ENCODE assay signal across 29 mouse cellular contexts in genomic region chr2:29404931-29405330, GRCm38 (mm10). TPM values are rescaled to one million over a fixed set of nuclear protein-coding genes. Genes with fewer than 3 reads are reported as not detected.
A peak's percentile ranks its signal among the peaks of the same experiment; 100 is the strongest.
DNase-seq lines count a peak whose midpoint lies in the region; ATAC-seq and TF ChIP-seq lines count a peak whose summit lies in the region.
"Had no signal": no experiment of that assay in that cellular context is flagged by ENCODE, and none has a peak within 500 bp of the region (broad histone marks: within the 10 kb centered on the region; RNA-seq: fewer than 3 reads in every experiment).

No protein-coding gene starts in this region.

- no peak overlapping the region for H3K4me2 ChIP-seq in heart, postnatal 0 days (ENCODE audit: low read depth, low read length)
- H3K4me2 ChIP-seq: heart, embryonic 15.5 days; hindbrain, embryonic 12.5 days; liver, embryonic 15.5 days; lung, embryonic 15.5 days had no signal

- whole genome bisulfite sequencing in heart, postnatal 0 days: 82% methylated on average over 10 of the region's 10 CpGs

- TF ChIP-seq EP300 in heart, postnatal 0 days (IDR thresholded peaks at IDR 0.05; ENCODE audit: low read depth): no peak

- H3K4me3 ChIP-seq in heart, postnatal 0 days (ENCODE audit: low read depth, low read length): no peak overlapping the region
- no peak overlapping the region for H3K4me3 ChIP-seq in layer of hippocampus, adult 2 months
- H3K4me3 ChIP-seq: embryonic facial prominence, embryonic 10.5 days; heart, embryonic 15.5 days; hindbrain, embryonic 12.5 days; left cerebral cortex, adult 2 months; limb, embryonic 10.5 days; liver, embryonic 15.5 days; lung, embryonic 15.5 days; megakaryocyte, embryonic 14.5 days had no signal

- no peaks in the 10 kb centered on the region for H3K36me3 ChIP-seq in heart, postnatal 0 days (replicated peaks; ENCODE audit: control insufficient read depth, insufficient read depth, low read length)
- H3K36me3 ChIP-seq: embryonic facial prominence, embryonic 10.5 days; heart, embryonic 15.5 days; hindbrain, embryonic 12.5 days; limb, embryonic 10.5 days; liver, embryonic 15.5 days; lung, embryonic 15.5 days had no signal

- H3K4me1 ChIP-seq in heart, postnatal 0 days (ENCODE audit: control insufficient read depth, insufficient read depth): peaks cover 16% of the 10 kb centered on the region

- H3K27me3 ChIP-seq in heart, postnatal 0 days (ENCODE audit: control insufficient read depth, insufficient read depth, low read length): no peaks in the 10 kb centered on the region
- H3K27me3 ChIP-seq: heart, embryonic 15.5 days; hindbrain, embryonic 12.5 days; liver, embryonic 15.5 days; lung, embryonic 15.5 days; Patski had no signal

- ATAC-seq in heart, postnatal 0 days (ENCODE audit: insufficient read depth, low read depth): no peak
- ATAC-seq: forebrain, postnatal 0 days; inflammation-experienced regulatory T-cells, adult 6 months; Patski had no signal

- no peak overlapping the region for H3K9ac ChIP-seq in heart, postnatal 0 days (replicated peaks; ENCODE audit: low read depth, low read length)
- H3K9ac ChIP-seq: forebrain, postnatal 0 days; heart, embryonic 15.5 days; hindbrain, embryonic 12.5 days; liver, embryonic 15.5 days; lung, embryonic 15.5 days had no signal

- H3K9me3 ChIP-seq in heart, postnatal 0 days (replicated peaks; ENCODE audit: control insufficient read depth, low read length): no peaks in the 10 kb centered on the region
- H3K9me3 ChIP-seq: embryonic facial prominence, embryonic 10.5 days; heart, embryonic 15.5 days; hindbrain, embryonic 12.5 days; limb, embryonic 10.5 days; liver, embryonic 15.5 days; lung, embryonic 15.5 days; megakaryocyte, embryonic 14.5 days had no signal

- peak; percentile 1 for DNase-seq in heart, postnatal 0 days (ENCODE audit: low spot score)
- DNase-seq in heart, postnatal 14 days: no peak
- DNase-seq in layer of hippocampus, adult 2 months (ENCODE audit: low spot score in 2 of 2): no peak
- no peak for DNase-seq in layer of hippocampus, postnatal 25 days (ENCODE audit: extremely low spot score in 1 of 2, low spot score in 1 of 2)
- DNase-seq in 3T3-L1 (ENCODE audit: low read depth, low spot score): peak; percentile 58
- DNase-seq in kidney, postnatal 14 days: peak; percentile 17
- DNase-seq in left cerebral cortex, postnatal 25 days (ENCODE audit: low spot score in 2 of 2): no peak
- DNase-seq: adrenal gland, adult 2 months; cerebellum, adult 11 months; cerebellum, adult 9-11 months; forebrain, postnatal 0 days; gastrocnemius, postnatal 25 days; layer of hippocampus, adult 9-11 months; liver; lung, postnatal 36 days; right cerebral cortex, adult 18-20 months; right cerebral cortex, postnatal 4 days; thymus, postnatal 14 days had no signal

- no peak overlapping the region for H3K27ac ChIP-seq in heart, postnatal 0 days (ENCODE audit: low read depth)
- H3K27ac ChIP-seq in layer of hippocampus, adult 2 months: peak overlapping the region; percentile 43; the same call in 1 of the 2 replicates
- H3K27ac ChIP-seq: embryonic facial prominence, embryonic 10.5 days; heart, embryonic 15.5 days; hindbrain, embryonic 12.5 days; kidney, postnatal 0 days; left cerebral cortex, adult 2 months; limb, embryonic 10.5 days; liver, embryonic 15.5 days; lung, embryonic 15.5 days had no signal

- intact Hi-C loops in heart, postnatal 14 days (cut with DNase I): no loop called here
- intact Hi-C loops in left cerebral cortex, postnatal 25 days (cut with DNase I): loop anchor here (5.0 kb wide), 1 partner anchor 153 kb away; the partner anchor contains the start of gene Ntng2

- no peak for TF ChIP-seq CTCF in heart, postnatal 0 days (IDR thresholded peaks at IDR 0.05; ENCODE audit: low read depth)
- no peak for TF ChIP-seq CTCF in layer of hippocampus, adult 2 months (conservative IDR thresholded peaks at IDR 0.05)

RNA-seq across cellular contexts. Expression of gene Med27, which starts 58.3 kb away (rescaled TPM):
- 40.9 and 52.6 TPM in 2 replicates for total RNA-seq in heart, postnatal 0 days (2014; rRNA removed; ENCODE audit: low replicate concordance)
- polyA plus RNA-seq in heart, postnatal 0 days (2015; fragmentation: Nextera tagmentation; extraction: Ambion mirVana): 25.8 and 26.6 TPM in 2 replicates
- total RNA-seq in heart, postnatal 14 days (2021): 10 to 100 TPM; 15.2 to 15.5 TPM
- 10 to 100 TPM; 45.3 to 45.5 TPM for total RNA-seq in layer of hippocampus, adult 2 months (2021)
- 10 to 100 TPM; 41.9 to 46.7 TPM for total RNA-seq in layer of hippocampus, postnatal 25 days (2021)
- 10 to 100 TPM; 38.0 to 38.2 TPM for total RNA-seq in left cerebral cortex, postnatal 25 days (2021)

Comparison
In these comparisons a context has a peak if more than half of its experiments do, and no peak if none do; other contexts are left out.
1. DNase-seq: peak in heart, postnatal 0 days (single experiment), 3T3-L1 (single experiment) and kidney, postnatal 14 days (single experiment); none in heart, postnatal 14 days (0 of 2), layer of hippocampus, adult 2 months (0 of 2), layer of hippocampus, postnatal 25 days (0 of 2) and left cerebral cortex, postnatal 25 days (0 of 2).